Mouse (Mus musculus) adrenal gland, adult 8-10 months (tissue): Measurements from ENCODE around the gene Sfn. TPM values are rescaled to one million over a fixed set of nuclear protein-coding genes. Genes with fewer than 3 reads are reported as not detected.
"Not testable (repeated sequence)": the region's sequence is repeated elsewhere in the genome, so short reads cannot be mapped to it uniquely, and the experiment has no call there.

Experiments
- DNase-seq: peaks from one replicate; pipeline ENCODE4 v3.0.0; 2022
- total RNA-seq, 4 experiments: library from RNA; stranded (reverse); gene quantifications; 2 replicates each; pipeline ENCODE4 v1.2.4; 2022

The Sfn gene
- total RNA-seq: 1 to 10 TPM; 2.0 to 3.0 (median 2.3) TPM

DNA sequence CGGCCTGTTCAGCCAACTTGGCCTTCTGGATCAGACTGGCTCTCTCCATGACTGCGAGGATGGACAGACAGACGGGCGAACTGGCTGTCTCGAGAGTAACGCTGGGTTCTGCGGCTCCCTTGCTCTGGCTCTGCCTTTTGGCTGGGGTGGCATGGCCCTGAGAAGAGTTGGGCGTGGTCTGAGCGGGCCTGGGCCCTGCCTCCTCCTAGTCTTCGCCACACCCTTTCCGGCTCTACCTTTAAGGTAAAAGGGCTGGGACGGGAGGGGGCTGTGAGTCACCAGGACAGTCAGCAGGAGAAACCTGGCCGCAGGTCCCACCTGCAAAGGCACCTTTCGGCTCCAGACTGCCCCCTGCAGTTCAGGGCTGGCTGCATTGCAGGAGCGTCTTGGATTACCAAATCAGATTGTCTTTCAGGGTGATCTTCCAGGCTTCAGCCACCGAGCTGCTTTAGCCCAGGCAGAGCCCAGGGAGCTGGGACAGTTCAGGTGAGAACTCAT is at the start of gene Sfn:
Sfn (minus strand) TSS at position 448 of the 498 bp plus-strand sequence.
- DNase-seq: no peak

DNA sequence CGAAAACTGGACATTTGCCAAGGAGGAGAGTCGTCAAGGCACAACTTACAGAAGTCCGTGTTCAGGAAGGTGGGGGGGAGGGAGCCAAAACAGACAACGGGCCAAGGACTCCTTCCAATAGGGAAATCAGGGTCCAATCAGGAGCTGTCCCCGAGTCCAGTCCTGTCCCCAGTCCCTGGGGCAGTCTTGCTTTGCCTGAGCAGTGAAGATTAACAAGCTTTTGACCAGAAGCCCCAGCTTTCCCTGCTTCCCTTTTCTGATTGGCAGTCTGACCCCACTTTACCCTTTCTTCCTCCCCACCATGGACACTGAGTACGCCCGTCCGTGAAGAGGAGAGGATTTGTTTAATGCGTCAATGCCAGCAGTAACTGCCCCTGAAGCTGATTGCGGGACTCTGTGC is 49.5 kb upstream of the Sfn start:
- no peak for DNase-seq

DNA sequence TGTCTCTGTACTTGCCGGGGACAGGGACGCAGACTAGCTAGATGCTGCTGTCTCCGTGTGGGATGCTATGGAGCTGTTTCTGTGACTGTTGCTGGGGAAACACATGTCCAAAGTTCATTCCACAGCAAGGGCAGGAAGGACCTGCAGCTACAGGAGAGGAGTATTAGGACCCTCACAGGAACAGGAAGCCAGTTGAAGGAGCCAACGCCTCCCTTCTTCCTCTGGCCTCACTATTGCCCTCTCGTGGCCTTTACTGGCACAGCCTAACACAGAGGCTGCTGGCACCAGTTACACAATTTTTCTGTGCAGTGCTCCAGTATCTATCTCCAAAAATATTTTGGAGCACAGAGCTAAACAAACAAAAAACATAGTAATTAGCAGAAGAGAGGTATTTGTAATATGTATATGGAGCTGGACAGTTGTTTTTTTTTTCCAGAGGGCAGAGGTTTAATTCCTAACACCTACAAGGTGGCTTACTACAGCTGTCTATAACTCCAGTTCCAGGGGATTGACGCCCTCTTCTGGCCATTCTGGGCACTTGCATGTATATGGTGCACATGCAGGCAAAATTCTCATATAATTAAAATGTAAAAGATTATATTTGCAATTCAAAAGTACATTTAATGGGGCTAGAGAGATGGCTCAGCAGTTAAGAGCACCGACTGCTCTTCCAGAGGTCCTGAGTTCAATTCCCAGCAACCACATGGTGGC is 48.2 kb upstream of the Sfn start, which contains the start of gene Zdhhc18:
Zdhhc18 (minus strand) TSS at position 166 of the 711 bp plus-strand sequence.
- DNase-seq: no peak

DNA sequence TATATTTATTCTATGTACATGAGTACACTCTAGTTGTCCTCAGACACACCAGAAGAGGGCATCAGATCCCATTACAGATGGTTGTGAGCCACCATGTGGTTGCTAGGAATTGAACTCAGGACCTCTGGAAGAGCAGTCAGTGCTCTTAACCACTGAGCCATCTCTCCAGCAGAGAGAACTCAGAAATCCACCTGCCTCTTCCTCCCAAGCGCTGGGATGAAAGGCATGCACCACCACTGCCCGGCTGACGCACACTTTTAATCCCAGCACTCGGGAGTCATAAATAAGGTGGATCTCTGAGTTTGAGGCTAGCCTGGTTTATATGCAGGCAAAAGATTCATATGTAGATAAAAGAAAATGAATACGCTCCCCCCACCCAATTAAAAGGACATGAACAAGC is 47.5 kb upstream of the Sfn start:
- DNase-seq: not testable (repeated sequence)

DNA sequence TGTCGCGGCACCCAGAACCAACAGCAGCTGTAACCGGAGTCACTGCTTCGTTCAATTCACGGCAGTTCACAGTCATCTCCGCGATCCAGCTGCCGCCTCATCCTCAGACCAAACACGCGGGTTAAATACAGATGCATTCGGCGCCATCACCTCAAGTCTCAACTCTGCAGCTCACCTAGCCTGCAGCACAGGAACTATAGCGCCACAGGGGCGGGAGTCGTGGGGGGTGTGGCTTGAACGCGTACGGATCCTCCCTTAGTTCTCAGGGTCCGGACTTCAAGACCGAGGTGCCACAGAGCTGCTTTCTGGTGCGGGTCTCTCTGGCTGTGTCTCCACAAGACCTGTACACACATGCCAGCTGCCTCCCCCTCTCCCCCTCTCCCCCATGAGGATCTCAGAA is 43.7 kb upstream of the Sfn start:
- no peak for DNase-seq

DNA sequence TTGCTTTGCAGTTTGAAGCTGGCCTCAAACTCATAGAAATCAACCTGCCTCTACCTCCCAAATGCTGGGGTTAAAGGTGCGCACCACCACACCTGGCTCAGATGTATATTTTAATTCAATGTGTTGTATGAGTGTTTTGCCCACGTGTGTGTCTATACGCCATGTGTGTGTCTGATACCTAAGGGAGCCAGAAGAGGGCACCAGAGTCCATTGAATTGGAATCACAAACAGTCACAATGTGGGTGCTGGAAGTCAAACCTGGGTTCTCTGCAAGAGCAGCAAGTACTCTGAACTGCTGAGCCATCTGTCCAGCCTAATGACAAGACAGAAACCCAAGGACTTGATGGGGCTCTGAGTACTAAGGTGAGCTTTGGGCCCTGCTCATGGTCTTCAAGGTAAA is 43.2 kb upstream of the Sfn start:
- no peak for DNase-seq

DNA sequence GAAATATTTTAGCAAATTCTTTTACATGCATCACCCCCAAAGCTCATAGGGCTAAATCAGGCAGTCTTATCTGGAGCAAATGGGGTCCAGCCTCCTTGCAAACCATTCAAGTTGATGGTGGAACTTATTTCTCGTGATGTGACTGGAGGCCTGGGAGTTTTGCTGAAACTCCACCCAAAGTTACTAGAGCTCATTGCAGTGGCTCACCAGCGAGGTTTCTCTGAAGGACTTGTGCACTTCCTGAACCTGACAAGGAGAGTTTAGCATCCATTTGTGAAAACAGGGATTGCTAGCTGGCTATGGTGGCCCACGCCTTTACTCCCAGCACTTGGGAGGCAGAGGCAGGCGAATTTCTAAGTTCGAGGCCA is 32.1 kb upstream of the Sfn start:
- DNase-seq: no peak

DNA sequence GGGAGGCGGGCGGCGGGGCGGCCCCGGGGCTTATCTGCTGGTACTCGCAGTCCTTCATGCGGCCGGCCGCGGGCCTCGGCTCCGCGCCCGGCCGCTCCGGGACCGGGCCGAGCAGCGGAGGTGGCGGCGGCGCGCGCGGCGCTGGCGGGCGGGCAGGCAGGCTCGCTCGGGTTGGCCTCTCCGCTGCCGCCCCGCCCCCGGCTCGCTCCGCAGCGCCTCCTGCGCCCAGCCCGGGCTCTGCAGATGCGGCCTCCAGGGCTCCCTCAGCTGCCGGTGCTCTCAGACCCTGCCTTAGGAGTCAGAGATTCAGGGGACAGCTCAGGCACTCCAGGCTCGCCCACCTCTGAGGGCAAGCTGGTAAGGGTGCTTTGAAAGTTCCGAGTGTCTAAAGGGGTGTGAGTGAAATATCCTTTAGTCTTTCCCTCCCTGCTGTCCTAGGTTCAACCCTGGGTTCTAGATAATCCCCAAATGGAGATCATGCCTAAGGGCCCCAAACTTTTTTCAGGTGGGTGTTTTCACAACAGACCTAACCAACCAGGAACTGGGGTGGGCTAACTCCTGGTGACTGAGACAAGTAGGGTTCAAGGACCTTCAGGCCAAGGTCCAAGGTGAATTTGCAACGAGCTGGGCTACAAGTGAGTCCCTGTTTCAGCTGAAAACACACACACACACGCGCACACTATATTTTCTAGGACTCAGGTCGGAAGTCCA is 31.5 kb upstream of the Sfn start:
- peak; percentile 76 for DNase-seq

DNA sequence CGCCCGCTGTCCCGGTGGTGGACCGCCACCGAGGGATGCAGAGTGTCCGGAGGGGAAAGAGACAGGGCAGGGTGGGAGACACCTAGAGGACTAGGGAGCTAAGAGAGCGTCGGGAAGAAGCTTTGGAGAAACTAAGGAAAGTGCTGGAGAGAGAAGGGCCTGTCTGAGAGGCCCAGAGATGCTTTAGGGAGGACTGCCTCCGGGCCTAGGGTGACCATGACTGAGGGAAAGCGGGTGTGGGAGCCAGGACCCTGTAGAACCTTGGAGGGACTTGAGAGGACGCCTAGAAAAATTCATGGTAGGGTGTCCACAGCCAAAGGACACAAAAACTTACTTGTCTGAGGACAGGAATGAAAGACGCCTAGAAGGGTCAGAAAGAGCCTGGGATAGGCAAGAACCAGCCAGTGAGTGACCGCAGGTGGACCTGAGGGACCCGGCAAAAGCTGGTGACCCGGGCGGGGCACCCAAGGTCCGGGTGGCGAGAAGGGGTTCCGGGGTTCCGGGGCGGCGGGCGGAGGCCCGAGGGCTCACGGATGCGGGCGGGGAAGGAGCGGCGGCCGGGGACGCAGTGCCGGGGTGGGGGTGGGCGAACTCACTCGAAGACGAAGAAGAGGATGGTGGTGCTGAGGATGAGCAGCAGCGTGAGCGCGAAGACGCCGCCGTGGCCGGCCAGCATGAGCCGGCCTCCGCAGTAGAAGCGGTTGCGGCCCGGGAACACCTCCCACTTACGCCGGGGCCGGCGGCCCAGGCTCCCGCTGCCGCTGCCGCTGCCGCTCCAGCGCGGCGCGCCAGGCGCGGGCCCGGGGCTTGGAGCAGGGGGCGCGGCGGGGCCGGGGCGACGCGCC is 30.7 kb upstream of the Sfn start:
- no peak for DNase-seq

DNA sequence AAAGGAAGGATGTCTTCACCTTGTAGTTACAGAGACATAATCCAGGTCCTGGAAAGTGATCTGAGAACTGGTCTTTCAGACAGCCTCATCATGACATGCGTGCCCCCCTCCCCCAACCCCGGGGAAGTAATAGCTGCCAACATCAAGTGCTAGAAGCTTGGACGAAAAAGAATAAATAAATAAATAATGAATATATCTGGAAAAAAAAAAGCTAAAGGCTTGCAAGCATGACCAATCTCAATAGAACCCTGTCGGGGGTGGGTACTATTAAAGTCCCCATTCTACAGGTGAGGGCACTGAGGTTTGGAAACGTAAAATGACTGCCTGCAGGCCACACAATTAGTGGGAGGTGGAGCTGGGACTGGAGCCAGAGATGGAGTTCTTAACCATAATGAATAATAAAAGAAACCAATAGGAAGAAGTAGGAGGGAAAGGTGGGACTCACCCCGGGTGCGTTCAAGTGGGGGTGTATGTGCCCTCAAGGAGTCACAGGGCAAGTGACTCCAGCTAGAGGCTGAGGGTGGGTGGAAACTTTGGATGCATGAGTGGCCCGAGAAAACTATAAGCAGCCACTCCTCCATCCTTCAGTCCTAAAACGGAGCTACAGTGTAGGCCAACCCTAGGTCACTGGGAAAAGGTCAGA is 29.9 kb upstream of the Sfn start:
- DNase-seq: no peak

DNA sequence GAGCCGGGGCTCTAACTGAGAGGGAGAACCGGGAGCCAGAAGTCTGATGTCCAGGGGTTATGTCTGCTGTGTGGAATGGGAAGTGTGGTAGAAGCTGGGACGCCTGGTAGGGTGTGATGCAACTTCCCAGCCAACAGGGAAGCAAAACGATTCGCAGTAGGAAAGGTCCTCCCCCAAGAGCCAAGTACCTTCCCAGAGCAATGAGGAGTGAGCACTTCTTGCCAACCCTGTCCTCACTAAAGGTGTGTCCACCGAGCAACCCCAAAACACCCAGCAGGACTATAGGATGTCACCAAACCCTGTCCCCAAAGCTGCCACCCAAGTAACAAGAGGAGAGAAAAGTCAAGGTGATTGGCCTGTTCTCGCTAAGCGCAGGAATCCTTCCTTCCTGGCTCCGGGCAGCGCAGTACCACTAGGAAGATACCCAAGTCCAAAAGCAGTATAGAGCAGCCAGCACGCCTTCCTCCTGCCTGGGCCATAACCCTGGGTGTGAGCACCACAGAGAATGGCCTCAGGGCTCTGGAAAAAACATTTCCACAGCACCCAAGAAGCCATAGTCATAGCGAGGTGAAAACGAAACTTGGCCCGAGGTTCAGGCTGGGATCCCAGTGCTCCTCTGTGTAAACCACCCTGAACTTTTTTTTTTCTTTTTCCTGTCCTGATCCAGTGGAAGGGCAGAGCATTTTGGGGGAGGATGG is 29.3 kb upstream of the Sfn start:
- no peak for DNase-seq

DNA sequence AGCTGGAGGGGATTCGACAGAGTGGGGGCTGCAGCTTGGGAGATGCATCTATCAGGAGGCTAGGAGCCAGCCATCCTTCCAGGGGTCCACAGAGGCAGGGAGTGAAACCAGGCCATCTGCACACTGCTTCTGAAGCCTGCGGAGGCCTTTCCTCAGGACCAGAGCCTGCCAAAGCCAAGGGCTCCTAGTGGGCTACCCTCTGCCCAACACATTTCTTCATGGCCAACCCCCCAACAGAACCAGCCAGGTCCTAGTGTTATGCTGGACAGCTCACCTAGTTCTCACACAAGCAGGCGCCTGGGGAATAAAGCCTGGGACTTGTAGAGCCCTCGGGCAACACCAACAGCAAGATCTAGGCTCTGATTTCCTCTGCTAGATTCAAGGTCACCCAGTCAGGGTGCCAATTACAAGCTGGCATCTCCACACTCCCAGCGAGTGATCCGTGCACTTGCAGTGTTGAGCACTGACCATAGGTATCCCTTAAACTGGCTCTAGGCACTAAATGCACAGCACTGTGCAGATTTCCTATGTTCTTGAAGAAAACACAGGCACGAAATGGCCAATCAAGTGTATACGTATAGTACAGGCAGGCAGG is 28.5 kb upstream of the Sfn start:
- DNase-seq: no peak

DNA sequence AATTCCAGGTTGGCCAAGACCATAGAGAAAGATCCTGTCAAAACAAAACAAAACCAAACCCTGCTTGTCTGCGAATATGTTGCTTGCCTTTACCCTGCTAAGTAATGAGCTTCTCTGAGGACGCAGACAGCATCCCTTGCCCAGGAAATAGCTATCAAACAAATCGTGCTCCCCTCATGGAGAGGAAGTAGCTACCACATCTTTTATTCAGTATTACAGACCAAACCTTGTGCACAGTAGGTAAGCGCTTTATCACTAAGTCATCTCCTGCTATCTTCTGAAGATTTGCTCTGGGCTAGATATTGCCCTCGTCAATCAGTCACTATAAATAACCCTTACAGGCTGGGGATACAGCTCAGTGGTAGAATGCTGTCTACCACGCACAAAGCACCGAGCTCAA is 27.2 kb upstream of the Sfn start:
- no peak for DNase-seq

DNA sequence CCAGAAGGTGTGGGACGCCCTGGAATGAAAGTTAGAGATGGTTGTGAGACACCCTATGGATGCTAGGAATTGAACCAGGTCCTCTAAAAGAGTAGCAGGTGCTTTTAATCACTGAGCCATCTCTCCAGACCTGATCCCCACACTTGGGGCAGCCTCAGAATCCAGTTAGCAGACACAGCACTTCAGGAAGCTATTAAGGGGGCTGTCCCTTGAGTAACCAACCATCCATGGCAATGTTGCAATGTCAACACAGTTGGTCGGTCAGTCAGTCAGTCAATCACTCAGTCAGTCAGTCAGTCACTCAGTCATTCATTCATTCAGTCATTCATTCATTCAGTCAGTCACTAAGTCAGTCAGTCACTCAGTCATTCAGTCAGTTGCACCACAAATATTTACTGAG is 26.5 kb upstream of the Sfn start:
- no peak for DNase-seq

DNA sequence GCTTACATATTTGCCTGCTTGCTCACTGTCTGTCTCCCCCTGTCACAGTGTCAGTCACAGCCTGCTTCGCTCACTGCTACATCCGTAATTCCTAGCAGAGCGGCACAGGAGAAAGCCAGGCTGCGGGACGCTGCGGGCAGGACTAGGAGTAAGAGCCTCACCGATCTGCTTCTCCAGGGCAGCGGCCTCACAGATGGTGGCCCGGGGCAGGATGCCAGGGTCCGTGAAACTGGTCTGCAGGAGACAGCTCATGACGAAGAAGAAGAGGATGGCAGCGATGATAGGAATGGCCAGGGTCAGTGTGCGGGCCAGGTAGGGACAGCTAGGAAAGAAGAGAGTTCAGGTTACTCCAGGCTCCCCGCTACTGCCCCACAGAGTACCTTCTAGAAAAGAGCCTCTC is 25.1 kb upstream of the Sfn start:
- DNase-seq: no peak

DNA sequence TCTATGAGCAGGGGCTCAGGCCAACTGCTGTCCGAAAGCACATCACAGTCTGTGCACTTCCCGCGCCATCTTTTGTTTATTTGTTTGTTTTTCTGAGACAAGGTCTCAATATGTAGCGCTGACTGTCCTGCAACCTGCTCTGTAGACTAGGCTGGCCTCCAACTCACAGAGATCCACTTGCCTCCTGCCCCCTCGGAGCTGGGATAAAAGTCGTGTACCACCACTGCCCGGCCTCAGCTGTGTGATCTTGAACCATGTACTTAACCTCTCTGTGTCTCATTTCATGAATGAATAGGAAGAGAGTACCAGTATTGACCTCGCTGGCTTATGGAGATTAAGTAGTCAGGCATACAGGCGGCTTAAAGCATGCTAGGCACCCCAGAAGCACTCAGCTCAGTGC is 24.7 kb upstream of the Sfn start:
- DNase-seq: no peak

DNA sequence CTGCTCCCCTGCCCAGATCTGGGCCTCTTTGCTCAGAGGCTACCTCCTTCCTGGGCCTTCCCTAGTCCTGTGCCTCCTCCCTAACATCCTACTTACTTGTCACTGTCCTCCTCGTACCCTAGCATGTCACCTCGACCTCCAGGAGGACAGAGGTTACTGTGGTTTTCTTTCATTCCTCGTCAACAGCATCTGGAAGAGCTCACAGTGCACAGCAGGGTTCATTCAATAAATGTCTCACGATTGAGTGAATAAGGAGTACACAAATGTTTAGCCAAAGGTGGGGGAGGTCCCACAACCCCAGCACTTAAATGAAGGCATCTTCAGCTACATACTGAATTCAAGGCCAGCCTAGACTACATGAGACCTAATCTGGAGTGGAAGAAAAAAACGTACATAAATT is 24.3 kb upstream of the Sfn start:
- no peak for DNase-seq

DNA sequence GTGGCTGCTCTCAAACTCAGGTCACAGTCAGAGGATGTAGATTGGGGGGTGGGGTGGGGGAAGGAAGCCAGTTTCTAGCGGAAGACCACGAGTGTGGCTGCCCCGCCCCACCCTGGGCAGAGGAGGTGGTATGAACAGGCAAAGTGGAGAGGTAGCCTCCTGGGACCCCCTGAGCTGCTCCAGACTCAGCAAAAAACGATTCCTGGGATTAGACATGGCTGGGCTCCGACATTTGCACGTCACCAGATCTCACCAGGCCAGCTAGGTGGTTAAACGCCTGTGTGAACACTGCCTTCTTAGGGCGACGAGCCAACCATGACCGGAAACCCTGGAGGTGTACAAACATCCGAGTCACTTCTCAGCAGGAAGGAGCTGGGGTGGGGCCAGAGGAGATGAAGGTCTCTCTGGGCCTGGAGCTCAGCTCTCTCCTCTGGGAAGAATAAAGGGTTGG is 23.7 kb upstream of the Sfn start:
- no peak for DNase-seq

DNA sequence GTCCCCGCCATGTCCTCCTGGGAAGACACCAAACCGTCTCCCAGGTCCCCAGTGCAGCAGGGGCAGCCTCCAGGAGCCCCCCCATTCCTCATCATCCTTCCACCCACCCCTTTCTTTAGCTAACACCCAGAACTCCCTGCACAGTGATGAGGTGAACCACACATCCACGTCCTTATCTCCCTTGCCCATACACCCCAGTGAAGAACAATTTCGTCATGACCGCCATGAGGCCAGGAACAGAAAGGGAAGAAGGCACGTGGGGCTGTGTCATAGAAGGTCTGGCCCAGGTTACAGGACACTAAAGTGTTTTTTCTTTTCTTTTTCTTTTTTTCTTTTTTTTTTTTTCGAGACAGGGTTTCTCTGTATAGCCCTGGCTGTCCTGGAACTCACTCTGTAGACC is 22.9 kb upstream of the Sfn start:
- DNase-seq: no peak

DNA sequence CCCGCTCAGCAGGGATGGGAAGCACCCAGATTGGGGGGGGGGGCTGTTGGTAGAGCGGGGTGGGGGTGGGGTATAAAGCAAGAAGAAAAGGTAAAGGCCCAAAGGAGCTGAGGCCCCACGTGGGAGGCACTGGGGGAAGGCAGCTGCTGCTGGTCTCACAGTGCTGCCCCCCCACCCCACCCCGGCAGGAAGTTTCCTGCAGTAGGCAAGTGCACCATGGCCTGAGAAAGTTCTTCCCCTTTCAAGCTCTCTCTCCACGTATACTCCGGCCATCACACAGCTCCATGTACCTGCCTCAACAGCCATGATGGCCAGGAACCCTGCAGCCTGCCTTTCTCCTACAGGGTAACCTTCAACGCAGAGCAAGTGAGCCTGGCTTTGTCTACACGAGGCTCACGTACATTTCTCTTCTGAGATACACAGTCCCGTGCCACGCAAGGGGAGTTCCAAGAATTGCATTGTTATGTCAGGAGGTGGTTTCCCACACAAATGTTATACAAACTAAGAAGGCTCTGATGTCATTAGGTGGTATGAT is 20.3 kb upstream of the Sfn start:
- DNase-seq: no peak

DNA sequence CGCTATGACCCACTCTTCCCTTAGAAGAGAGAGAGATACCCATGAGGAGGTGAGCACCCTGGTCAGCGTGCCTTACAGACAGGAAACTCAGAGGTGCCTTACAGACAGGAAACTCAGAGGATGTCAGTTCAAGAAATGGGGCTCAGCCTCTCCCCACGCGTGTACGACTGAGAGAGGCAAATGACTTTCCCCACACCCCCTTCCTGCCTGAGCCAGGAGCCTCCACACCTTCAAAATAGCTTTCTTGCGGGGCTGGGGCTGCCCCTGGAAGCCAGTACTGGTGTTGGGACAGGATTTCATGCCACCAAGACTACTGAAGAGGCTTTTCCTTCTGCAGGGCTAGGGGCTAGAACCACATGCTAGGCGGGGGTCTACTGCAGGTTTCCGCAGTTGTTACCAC is 18.7 kb upstream of the Sfn start:
- DNase-seq: no peak
